Mouse (Mus musculus): ENCODE data around the gene Enc1.

The Enc1 gene

GRCm38 (mm10) chr13:97225130-97225529 is 15.8 kb upstream of the Enc1 start:
- no peak for DNase-seq (ENCODE audit: low read depth in 1 of 2, low spot score in 2 of 2)

DNA sequence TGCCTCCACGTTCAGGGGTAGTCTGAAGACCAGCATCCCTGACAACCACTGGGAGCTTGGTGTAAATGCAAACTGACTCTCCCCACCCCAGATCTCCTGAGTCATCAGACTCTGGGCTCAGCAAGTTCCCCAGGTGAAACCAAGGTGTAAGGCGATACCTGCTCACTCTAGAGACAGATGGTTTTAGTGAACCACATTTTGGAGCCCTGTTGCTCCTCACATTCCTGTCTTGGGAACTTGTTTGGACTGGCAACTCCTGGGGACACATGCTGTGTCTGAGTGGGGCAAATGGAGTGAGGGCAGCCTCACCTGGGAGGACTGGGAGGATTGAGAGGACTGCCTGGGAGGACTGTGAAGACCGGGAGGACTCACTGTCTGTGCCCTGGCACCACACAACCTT is 13.1 kb upstream of the Enc1 start:
- DNase-seq (ENCODE audit: low read depth in 1 of 2, low spot score in 2 of 2), result no peak

GRCm38 (mm10) chr13:97230101-97230500 is 10.8 kb upstream of the Enc1 start:
- DNase-seq (ENCODE audit: low read depth in 1 of 2, low spot score in 2 of 2), result no peak

- DNase-seq (ENCODE audit: low read depth in 1 of 2, low spot score in 2 of 2), result no peak
These were observed 7.8 kb upstream of the Enc1 start for GRCm38 (mm10) chr13:97233092-97233491.

GRCm38 (mm10) chr13:97234785-97235417 is 6.0 kb upstream of the Enc1 start:
- peak; percentile 30 to 56 for DNase-seq (ENCODE audit: low read depth in 1 of 2, low spot score in 2 of 2)

GRCm38 (mm10) chr13:97235911-97236310 is 5.0 kb upstream of the Enc1 start:
- DNase-seq (ENCODE audit: low read depth in 1 of 2, low spot score in 2 of 2), result no peak

GRCm38 (mm10) chr13:97237700-97238099 is 3.2 kb upstream of the Enc1 start:
- no peak for DNase-seq (ENCODE audit: low read depth in 1 of 2, low spot score in 2 of 2)

DNA sequence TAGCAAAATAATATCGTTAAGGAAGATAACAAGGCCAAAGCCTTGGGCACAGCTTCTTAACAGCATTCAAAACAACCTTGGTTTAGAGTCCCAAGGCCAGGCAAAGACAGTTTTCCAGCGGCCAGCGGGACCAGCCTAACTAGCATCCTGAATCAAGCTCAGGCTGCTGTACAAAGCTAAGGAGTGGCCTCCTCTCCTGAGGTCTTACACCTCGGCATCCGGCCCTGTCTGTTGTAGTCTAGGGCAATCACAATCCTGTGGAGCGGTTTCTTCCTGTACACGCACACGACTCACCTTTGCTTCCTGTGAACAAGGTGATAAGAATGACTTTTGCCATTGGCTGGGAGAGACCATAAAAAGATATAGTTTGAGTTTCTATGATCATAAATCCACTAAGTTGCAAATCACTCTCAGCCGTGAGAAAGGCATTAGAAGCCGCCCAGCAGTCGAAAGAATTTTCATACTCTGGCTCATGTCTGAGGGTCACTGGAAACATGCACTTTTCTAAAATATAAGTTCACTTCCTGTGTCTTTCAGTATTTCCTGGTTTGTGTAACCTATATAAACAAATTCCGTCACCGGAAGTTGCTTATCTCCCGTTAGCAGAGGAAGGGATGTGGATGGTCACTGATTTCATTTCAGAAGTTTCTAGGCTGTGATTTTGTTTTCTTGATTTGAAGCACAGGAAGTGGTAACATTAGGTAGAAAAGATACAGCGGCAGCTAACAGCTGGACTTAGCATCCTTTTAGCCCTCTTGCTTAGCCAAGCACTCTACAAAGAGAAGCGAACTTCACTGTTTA is 2.5 kb upstream of the Enc1 start:
- DNase-seq (ENCODE audit: low read depth in 1 of 2, low spot score in 2 of 2), result no peak

DNA sequence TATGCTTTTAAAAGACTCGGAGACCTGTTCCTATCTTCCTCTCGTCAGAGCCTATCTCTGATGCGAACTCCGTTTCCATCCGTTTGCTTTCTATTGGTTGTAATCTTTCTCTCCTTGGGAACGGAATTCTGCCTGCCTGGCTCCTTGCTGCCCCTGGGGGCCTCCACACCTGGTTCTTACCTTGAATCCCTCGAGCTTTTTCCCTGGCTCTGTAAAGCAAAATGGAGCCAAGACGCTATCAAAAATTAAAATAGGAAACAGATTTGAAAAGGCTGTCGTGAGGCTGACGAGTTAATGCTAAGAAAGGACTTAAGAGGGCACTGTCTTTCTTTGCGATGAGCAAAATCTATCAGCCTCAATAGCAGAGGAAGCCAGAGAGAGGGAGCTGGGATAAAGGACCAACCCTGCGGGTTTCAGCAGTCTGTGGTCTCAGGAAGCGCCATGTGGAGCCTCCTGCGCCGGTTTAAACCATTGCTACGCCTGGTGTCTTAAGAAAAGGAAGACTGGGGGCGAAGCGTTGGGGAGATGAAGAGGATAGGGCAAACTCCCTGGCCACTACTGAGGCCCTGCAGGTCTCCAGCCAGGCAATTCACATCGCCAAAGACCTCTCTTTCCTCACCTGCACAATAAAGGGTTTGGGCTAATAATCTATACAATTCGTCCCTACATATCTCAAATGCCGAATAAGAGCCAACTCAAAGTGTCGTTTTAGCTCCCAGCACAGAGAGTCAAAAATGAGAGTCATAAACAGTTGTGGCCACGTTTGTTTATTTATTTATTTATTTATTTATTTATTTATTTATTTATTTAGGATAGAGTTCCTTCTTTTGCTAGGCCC is 1.3 kb upstream of the Enc1 start:
- DNase-seq (ENCODE audit: low read depth in 1 of 2, low spot score in 2 of 2), result no peak

DNA sequence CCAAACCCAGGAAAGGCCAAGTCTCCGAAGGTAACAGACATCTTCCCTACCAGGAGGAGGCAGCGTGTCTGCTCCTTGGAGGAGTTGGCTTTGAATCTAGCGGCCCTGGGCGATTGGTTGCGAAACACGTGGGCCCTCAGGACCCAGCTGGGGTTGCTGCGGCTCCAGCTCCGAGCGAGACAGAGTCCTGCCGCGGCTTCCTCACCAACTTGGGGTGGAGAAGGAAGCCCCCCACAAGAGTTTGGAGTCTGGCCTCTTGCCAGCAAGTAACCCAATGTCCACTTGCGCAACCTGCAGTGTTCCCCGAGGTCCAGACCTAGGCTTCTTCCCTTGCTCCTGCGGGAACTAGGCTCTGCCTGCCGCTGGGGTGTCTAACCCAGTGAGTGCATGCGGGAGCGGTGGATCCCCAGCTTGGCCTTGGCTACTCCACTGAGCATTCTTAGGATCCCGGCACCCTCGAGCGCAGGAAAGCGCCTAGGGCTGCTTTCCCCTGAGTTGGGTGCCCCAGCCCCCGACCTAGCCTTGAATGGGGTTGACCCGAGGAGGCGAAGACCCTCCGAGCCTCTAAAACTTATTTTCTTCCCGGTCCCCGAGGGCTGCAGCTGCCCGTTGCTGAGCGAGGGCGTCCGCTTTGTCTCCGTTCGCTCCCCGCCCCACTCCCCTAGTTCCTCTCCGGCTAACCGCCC is 483 bp upstream of the Enc1 start:
- peak in 1 of 2 experiments; percentile 42 for DNase-seq (ENCODE audit: low read depth in 1 of 2, low spot score in 2 of 2)

DNA sequence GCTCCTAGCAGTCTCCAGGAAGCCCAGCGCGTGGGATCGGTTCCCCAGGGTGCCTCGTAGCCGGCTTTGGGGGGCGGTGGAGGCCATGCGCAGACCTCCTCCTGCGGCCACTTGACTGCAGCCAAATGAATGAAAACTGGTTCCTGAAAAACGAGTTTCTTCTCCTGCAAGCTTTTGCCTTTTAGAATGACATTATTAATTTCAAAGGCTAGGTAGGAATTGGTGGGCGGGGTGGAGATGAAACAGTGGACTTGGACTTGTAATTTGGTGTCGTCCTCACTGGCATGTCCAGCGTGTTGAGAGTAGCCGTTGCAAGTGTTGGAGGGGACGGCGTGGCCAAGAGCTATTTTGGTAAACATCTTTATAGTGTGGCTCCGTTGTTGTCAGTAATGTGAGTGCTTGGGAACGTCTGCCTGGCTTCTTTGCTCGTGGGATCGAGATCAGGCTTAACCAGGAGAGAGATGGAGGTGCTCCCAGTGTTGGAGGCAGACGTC is 929 bp downstream of the Enc1 start:
- DNase-seq (ENCODE audit: low read depth in 1 of 2, low spot score in 2 of 2), result no peak

DNA sequence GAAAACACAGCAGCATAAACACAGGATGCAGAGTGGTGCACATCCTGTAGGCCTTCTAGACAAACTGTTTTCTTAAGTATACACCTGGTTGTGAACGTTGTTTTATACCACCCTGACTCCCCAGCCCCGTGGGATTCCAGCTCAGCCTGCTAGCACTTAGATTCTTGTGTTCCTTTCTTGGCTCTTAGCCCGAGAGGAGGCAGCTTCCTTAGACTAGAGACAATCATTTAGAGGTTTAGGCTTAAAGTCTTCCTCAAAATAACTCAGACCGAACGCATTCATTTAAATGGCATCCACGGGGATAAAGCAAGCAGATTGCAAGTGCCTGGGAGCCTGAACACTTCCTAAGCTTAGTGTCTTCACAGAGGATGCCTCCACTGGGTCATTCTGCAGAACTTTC is 1.8 kb downstream of the Enc1 start:
- no peak for DNase-seq (ENCODE audit: low read depth in 1 of 2, low spot score in 2 of 2)

- no peak for DNase-seq (ENCODE audit: low read depth in 1 of 2, low spot score in 2 of 2)
These were observed 3.2 kb downstream of the Enc1 start for GRCm38 (mm10) chr13:97243962-97244711.

- DNase-seq (ENCODE audit: low read depth in 1 of 2, low spot score in 2 of 2), result no peak
These were observed 3.8 kb downstream of the Enc1 start for GRCm38 (mm10) chr13:97244712-97245105.

GRCm38 (mm10) chr13:97245157-97245556 is 4.3 kb downstream of the Enc1 start:
- DNase-seq (ENCODE audit: low read depth in 1 of 2, low spot score in 2 of 2), result no peak

DNA sequence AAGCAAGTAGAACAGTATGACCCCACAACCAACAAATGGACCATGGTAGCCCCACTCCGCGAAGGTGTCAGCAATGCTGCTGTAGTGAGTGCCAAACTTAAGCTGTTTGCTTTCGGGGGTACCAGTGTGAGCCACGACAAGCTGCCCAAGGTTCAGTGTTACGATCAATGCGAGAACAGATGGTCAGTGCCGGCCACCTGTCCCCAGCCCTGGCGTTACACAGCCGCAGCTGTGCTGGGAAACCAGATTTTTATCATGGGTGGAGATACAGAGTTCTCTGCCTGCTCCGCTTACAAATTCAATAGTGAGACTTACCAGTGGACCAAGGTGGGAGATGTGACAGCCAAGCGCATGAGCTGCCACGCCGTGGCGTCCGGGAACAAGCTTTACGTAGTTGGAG is 5.3 kb downstream of the Enc1 start:
- DNase-seq (ENCODE audit: low read depth in 1 of 2, low spot score in 2 of 2), result no peak

GRCm38 (mm10) chr13:97247754-97248153 is 6.8 kb downstream of the Enc1 start:
- DNase-seq (ENCODE audit: low read depth in 1 of 2, low spot score in 2 of 2), result no peak

DNA sequence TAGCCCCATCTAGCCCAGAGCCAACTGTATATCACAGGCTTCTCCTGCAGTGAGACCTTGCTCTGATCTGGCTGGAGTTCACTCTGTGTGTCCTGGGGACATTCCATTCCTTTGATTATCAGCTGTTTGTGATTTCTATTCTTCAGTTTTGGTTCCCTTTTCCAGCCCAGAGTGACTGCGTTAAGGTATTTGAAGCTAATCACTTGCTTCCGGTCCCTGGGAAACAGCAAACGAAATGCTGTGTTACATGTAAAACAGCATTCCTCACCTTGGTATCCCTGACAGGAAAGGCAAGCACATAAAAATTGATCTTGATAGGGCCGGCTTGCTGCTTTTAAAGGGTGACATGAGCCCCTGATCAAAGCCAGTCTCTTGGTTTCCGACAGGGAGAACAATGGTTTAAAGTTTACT is 8.2 kb downstream of the Enc1 start:
- no peak for DNase-seq (ENCODE audit: low read depth in 1 of 2, low spot score in 2 of 2)

DNA sequence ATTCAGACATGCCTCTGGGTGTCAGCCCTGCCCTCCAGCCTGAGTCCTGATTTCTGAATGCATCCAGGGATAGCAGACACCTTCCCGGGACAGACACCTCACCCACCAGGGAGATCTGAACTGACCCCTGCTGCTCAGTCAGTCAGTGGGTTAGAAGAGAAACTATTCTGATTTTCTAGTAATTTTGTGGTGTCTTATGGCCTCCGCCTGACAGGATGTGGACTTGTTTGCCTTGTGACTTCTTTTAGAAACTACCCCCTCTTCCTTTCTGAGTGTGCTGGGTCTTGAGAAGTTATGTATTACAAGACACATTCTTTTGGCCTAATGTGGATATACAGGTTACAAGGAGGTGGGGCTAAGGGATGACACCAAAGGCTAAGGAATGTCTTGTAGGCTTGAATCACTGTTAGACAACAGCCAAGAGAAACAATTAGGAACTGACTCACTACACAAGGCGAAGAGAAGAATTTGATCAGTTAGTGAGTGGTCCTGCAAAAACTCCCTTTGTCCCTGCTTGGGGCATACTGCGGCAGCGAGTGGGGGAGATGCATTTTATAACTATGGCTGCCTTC is 8.7 kb downstream of the Enc1 start:
- no peak for DNase-seq (ENCODE audit: low read depth in 1 of 2, low spot score in 2 of 2)

DNA sequence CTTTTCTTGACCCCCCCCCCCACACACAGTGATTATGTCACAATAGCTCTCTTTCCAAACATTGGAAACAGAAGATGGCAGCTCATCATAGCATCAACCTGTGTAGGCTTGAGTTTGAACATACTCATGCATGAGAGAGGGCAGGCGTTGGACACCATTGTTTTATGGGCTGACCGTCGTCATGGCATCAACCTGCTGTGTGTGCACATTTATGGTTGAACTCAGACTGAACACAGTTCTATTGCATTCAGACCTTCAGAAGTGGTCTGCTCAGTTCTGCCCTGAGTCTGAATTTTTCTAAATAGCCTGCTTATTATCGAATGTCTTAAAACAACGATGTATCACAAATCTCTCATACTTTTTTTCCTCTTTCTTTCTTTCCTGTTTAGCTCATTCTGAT is 9.2 kb downstream of the Enc1 start:
- no peak for DNase-seq (ENCODE audit: low read depth in 1 of 2, low spot score in 2 of 2)

Data from monocyte, adult 2 months (primary cell).